In the genomic region with DNA sequence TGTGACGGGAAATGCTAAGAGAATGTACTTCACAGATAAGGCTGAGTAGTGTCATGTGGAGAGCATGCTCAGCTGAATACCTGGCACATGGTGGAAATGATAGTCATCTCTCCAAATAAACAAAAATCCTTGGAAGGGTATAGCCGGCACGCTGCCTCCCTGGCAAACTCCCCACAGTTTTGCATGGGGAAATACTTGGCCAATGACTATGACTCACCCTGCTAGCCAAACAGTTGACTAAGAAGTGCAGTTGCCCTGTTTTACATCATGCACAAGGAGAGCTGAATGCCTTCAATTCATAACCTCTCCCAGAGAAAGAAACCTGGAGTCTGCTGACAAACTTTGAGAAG, we compare ENCODE assay signal across 8 mouse cellular contexts.
A peak's percentile ranks its signal among the peaks of the same experiment; 100 is the strongest.
DNase-seq lines count a peak whose midpoint lies in the region; ATAC-seq and TF ChIP-seq lines count a peak whose summit lies in the region.
"Had no signal": no experiment of that assay in that cellular context is flagged by ENCODE, and none has a peak within 500 bp of the region (broad histone marks: within the 10 kb centered on the region; RNA-seq: fewer than 3 reads in every experiment).

No protein-coding gene starts in this region.

- H3K9me3 ChIP-seq in lung, embryonic 14.5 days (ENCODE audit: low read depth, low read length) = no peaks in the 10 kb centered on the region
- H3K9me3 ChIP-seq: midbrain, embryonic 10.5 days had no signal

- H3K9ac ChIP-seq in lung, embryonic 14.5 days = no peak overlapping the region

- H3K4me3 ChIP-seq in lung, embryonic 14.5 days (ENCODE audit: low read depth, low read length) = no peak overlapping the region
- no peak overlapping the region for H3K4me3 ChIP-seq in lung, adult 2 months (replicated peaks; ENCODE audit: extremely low read depth, low read depth, low read length)
- H3K4me3 ChIP-seq: midbrain, embryonic 10.5 days had no signal

- H3K27me3 ChIP-seq in lung, embryonic 14.5 days (ENCODE audit: insufficient read depth, low read length) = no peaks in the 10 kb centered on the region

- intact Hi-C loops in gastrocnemius, postnatal 14 days (cut with DNase I; ENCODE audit: low total_unique reads) = no loop called here
- intact Hi-C loops in left cerebral cortex, postnatal 36 days (cut with DNase I) = no loop called here

- no peak for ATAC-seq in lung, embryonic 14.5 days (ENCODE audit: insufficient read depth)
- ATAC-seq in cerebellum, adult (ENCODE audit: insufficient number of reproducible peaks, low FRiP score, low TSS enrichment) = peak; percentile 87

- H3K27ac ChIP-seq in lung, embryonic 14.5 days (ENCODE audit: low read depth) = no peak overlapping the region
- H3K27ac ChIP-seq: midbrain, embryonic 10.5 days had no signal

- no peak for TF ChIP-seq CTCF in lung, embryonic 14.5 days (IDR thresholded peaks at IDR 0.05; ENCODE audit: low read depth)
- no peak for TF ChIP-seq CTCF in lung, adult 2 months (IDR thresholded peaks at IDR 0.05; ENCODE audit: insufficient read depth, low read length)

- TF ChIP-seq POLR2A in lung, adult 2 months (IDR thresholded peaks at IDR 0.05; ENCODE audit: borderline replicate concordance, extremely low read depth, low read depth, low read length) = no peak

- 28% methylated on average over 3 of the region's 3 CpGs for WGBS in lung, embryonic 14.5 days
- 46% methylated on average over 3 of the region's 3 CpGs for WGBS in lung, adult 2 months

- DNase-seq in lung, embryonic 14.5 days = peak; percentile 0
- no peak for DNase-seq in lung, adult 2 months
- peak; percentile 26 for DNase-seq in gastrocnemius, postnatal 14 days
- peak; percentile 5 for DNase-seq in urinary bladder, postnatal 25 days (ENCODE audit: low spot score)
- DNase-seq in thymus, postnatal 25 days = no peak
- DNase-seq in left cerebral cortex, postnatal 36 days (ENCODE audit: low spot score in 2 of 2) = no peak

- no peak overlapping the region for H3K4me2 ChIP-seq in lung, embryonic 14.5 days

- H3K36me3 ChIP-seq in lung, embryonic 14.5 days (ENCODE audit: insufficient read depth) = no peaks in the 10 kb centered on the region
- H3K36me3 ChIP-seq: midbrain, embryonic 10.5 days had no signal

- H3K4me1 ChIP-seq in lung, embryonic 14.5 days (ENCODE audit: insufficient read depth) = no peaks in the 10 kb centered on the region
- H3K4me1 ChIP-seq in lung, adult 2 months (ENCODE audit: control insufficient read depth, insufficient read depth, low read length) = no peaks in the 10 kb centered on the region
- H3K4me1 ChIP-seq: midbrain, embryonic 10.5 days had no signal

Comparison
In these comparisons a context has a peak if more than half of its experiments do, and no peak if none do; other contexts are left out.
1. DNase-seq: peak in lung, embryonic 14.5 days (single experiment), gastrocnemius, postnatal 14 days (single experiment) and urinary bladder, postnatal 25 days (single experiment); none in lung, adult 2 months (single experiment), thymus, postnatal 25 days (single experiment) and left cerebral cortex, postnatal 36 days (0 of 2).